Mouse (Mus musculus): Measurements from ENCODE around the gene Pilrb2. TPM values are rescaled to one million over a fixed set of nuclear protein-coding genes. Genes with fewer than 3 reads are reported as not detected.

The Pilrb2 gene
- total RNA-seq (2023), result 100 to 1,000 TPM; 258 to 269 TPM

GRCm38 (mm10) chr5:137871644-137872380 lies at the start of gene Pilrb2:
Pilrb2 (minus strand) TSS chr5:137871815.

GRCm38 (mm10) chr5:137857960-137858710 lies 13.5 kb downstream of the Pilrb2 start, which contains the start of gene Pilrb1:
Pilrb1 (minus strand) TSS chr5:137858106.

GRCm38 (mm10) chr5:137835966-137836520 lies 35.6 kb downstream of the Pilrb2 start, which contains the start of gene Pilra:
Pilra (minus strand) TSS chr5:137836281.

Other genes starting within 250 kb of the Pilrb2 start
- under 1 TPM; 0.22 to 0.38 TPM for gene Fbxo24, start 242.8 kb downstream of the Pilrb2 start, total RNA-seq (2023)
- gene Lrch4, start 242.7 kb downstream of the Pilrb2 start, total RNA-seq (2023), result 100 to 1,000 TPM; 231 to 234 TPM
- 10 to 100 TPM; 43.2 to 44.0 TPM for gene Gm20605, start 242.6 kb downstream of the Pilrb2 start, total RNA-seq (2023)
- gene Sap25, start 230.5 kb downstream of the Pilrb2 start, total RNA-seq (2023), result 10 to 100 TPM; 63.8 to 70.2 TPM
- under 1 TPM in 1 of 2 experiments, not detected in 1; 0.33 TPM for gene Irs3, start 226.1 kb downstream of the Pilrb2 start, total RNA-seq (2023)
- 10 to 100 TPM; 24.1 to 25.5 TPM for gene Agfg2, start 187.1 kb downstream of the Pilrb2 start, total RNA-seq (2023)
- 1 to 10 TPM in 1 of 2 experiments, under 1 TPM in 1; 0.60 to 1.1 TPM for gene Nyap1, start 130.2 kb downstream of the Pilrb2 start, total RNA-seq (2023)
- gene Tsc22d4, start 126.1 kb downstream of the Pilrb2 start, total RNA-seq (2023), result 100 to 1,000 TPM; 304 to 318 TPM
- gene Ppp1r35, start 93.0 kb downstream of the Pilrb2 start, total RNA-seq (2023), result 10 to 100 TPM; 29.2 to 34.9 TPM
- gene Mepce, start 84.2 kb downstream of the Pilrb2 start, total RNA-seq (2023), result 10 to 100 TPM; 32.5 to 35.7 TPM
- gene Zcwpw1, start 84.0 kb downstream of the Pilrb2 start, total RNA-seq (2023), result 1 to 10 TPM; 2.8 to 3.3 TPM
- 100 to 1,000 TPM; 361 to 394 TPM for gene Pilra, start 35.5 kb downstream of the Pilrb2 start, total RNA-seq (2023)
- 100 to 1,000 TPM; 203 to 212 TPM for gene Pilrb1, start 13.7 kb downstream of the Pilrb2 start, total RNA-seq (2023)
- gene Cyp3a13, start 49.8 kb upstream of the Pilrb2 start, total RNA-seq (2023), result not detected
- gene Gjc3, start 91.3 kb upstream of the Pilrb2 start, total RNA-seq (2023), result not detected
- under 1 TPM; 0.64 to 0.91 TPM for gene Azgp1, start 109.7 kb upstream of the Pilrb2 start, total RNA-seq (2023)
- not detected for gene Smok3a, start 149.4 kb upstream of the Pilrb2 start, total RNA-seq (2023)
- not detected for gene Smok3b, start 149.6 kb upstream of the Pilrb2 start, total RNA-seq (2023)
- gene Smok3c, start 181.4 kb upstream of the Pilrb2 start, total RNA-seq (2023), result not detected
- 1 to 10 TPM; 6.8 to 8.4 TPM for gene Zkscan1, start 213.3 kb upstream of the Pilrb2 start, total RNA-seq (2023)
- gene Zscan21, start 245.1 kb upstream of the Pilrb2 start, total RNA-seq (2023), result 1 to 10 TPM; 5.3 to 6.4 TPM

All from neutrophil, adult 59 days (primary cell).